Mouse (Mus musculus) E14TG2a.4 (cell line): ENCODE measurements at regions not wholly inside any gene's neighbourhood (a gene's known extent, or its start where the extent isn't known, plus 50 kb on each side); places are given as distances from the start of the nearest gene placed in this dataset.

Source experiments
- CTCF ChIP-seq: conservative IDR thresholded peaks from 2 replicates; pipeline ENCODE4 v1.5.1; 2014; ENCODE audit warnings: low read length
- NANOG ChIP-seq: IDR thresholded peaks from 2 replicates; pipeline ENCODE4 v1.6.1; 2014; ENCODE audit warnings: borderline replicate concordance, low read length, mixed read lengths
- POU5F1 ChIP-seq: IDR thresholded peaks from 2 replicates; pipeline ENCODE4 v1.6.1; 2014; ENCODE audit warnings: low read length, borderline replicate concordance

DNA sequence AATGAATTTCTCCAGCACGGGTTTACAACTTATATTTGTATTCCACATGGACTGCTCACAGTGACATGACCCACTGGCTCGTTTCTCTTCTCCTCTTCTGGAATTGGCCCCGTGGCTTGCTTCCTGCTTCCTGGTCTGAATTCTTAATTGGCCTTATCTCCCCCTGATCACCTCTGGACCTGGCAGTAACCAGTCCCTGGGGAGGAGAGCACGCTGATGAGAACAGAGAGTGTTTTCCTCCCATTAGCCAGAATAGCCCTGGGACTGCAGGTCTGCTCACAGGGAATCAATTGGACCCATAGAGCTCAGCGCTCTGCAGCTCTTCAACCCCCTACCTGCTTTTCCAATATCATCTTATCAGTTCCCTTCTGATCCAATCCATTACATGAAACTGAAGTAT, 397.7 kb upstream of the Map3k7 start:
- TF ChIP-seq CTCF (no peak), NANOG (no peak), POU5F1 (no peak)
